Mouse (Mus musculus) olfactory bulb, adult 2 months (tissue): ENCODE data around the gene Synj1.

Experiments used
- CTCF ChIP-seq: fragments of 200-500 bp; IDR thresholded peaks from 2 replicates; pipeline ENCODE4 v1.5.1; 2012; ENCODE audit warnings: low read depth, mild to moderate bottlenecking, low read length, moderate library complexity; ENCODE audit not compliant: insufficient read depth
- POLR2A ChIP-seq: fragments of 200-500 bp; IDR thresholded peaks from 2 replicates; pipeline ENCODE4 v1.6.1; 2012; ENCODE audit warnings: mild to moderate bottlenecking, low read depth, low read length, moderate library complexity; ENCODE audit not compliant: insufficient read depth

DNA sequence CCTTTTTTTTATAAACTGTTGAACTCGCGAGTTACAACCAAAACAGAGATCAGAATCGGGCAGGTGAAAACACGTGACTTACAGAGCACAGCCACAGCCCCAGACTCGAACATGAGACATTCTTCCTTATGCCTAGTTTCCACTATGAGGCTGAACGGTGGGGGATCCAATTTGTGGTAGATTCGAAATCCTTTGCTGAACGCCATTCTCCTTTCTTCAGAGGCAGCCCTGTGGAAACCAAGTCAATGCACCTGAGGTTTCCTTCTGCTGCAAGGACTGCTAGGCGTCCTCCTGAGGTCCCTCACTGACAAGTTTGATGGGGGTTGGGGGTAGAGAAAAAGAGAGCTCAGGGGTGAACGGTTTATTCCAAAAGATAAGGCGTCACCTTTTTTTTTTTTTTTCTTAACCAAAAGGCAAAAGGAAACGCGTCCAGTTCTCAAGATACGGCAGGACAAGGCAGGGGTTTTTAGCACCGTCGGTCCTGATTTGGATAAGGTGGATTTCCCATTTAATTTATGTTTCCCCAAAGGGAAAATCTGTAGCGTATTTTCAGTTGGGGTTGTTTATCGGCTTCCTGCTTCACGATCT is 1.1 kb downstream of the Synj1 start:
- TF ChIP-seq CTCF: no peak
- no peak for TF ChIP-seq POLR2A
